Mouse (Mus musculus): ENCODE measurements at regions not wholly inside any gene's neighbourhood (a gene's known extent, or its start where the extent isn't known, plus 50 kb on each side); places are given as distances from the start of the nearest gene placed in this dataset.

GRCm38 (mm10) chr5:41563441-41563840 lies 144.5 kb downstream of the Rab28 start:
- Histone ChIP-seq H3K4me3 (no peak overlapping the region), H3K36me3 (no peaks in the 10 kb centered on the region), H3K27me3 (replicated peaks) (no peaks in the 10 kb centered on the region), H3K9ac (no peak overlapping the region), H3K4me1 (no peaks in the 10 kb centered on the region), H3K9me3 (no peaks in the 10 kb centered on the region), H3K27ac (no peak overlapping the region), H3K4me2 (replicated peaks) (no peak overlapping the region)
- 83% methylated on average over 4 of the region's 4 CpGs for WGBS
- ATAC-seq (ENCODE audit: low FRiP score, low read depth), result no peak

- Histone ChIP-seq H3K4me2 (replicated peaks) (no peak overlapping the region), H3K27me3 (replicated peaks) (no peaks in the 10 kb centered on the region), H3K4me1 (no peaks in the 10 kb centered on the region), H3K36me3 (no peaks in the 10 kb centered on the region), H3K9ac (no peak overlapping the region), H3K4me3 (no peak overlapping the region), H3K9me3 (no peaks in the 10 kb centered on the region), H3K27ac (no peak overlapping the region)
- ATAC-seq (ENCODE audit: low FRiP score, low read depth), result no peak
- WGBS, result 79% methylated on average over 1 of the region's 1 CpGs
Observed at GRCm38 (mm10) chr5:41562299-41562698, 145.7 kb downstream of the Rab28 start.

- ATAC-seq (ENCODE audit: low FRiP score, low read depth), result no peak
- peak overlapping the region; percentile 34 for H3K4me2 ChIP-seq (replicated peaks)
- H3K4me3 ChIP-seq, result no peak overlapping the region
Observed at GRCm38 (mm10) chr5:41556700-41557309, 151.2 kb downstream of the Rab28 start.

GRCm38 (mm10) chr5:41554312-41554711 lies 153.6 kb downstream of the Rab28 start:
- ATAC-seq (ENCODE audit: low FRiP score, low read depth), result no peak

More at GRCm38 (mm10) chr5:41556700-41557309, 151.2 kb downstream of the Rab28 start:
- H3K27ac ChIP-seq, result no peak overlapping the region
- no peak overlapping the region for H3K9ac ChIP-seq
- 56% methylated on average over 24 of the region's 24 CpGs for WGBS
- H3K4me1 ChIP-seq, result no peaks in the 10 kb centered on the region
- no peaks in the 10 kb centered on the region for H3K9me3 ChIP-seq
- H3K27me3 ChIP-seq (replicated peaks), result no peaks in the 10 kb centered on the region
- H3K36me3 ChIP-seq, result no peaks in the 10 kb centered on the region

GRCm38 (mm10) chr5:41550063-41550462 lies 157.9 kb downstream of the Rab28 start:
- Histone ChIP-seq H3K4me2 (replicated peaks) (no peak overlapping the region), H3K36me3 (no peaks in the 10 kb centered on the region), H3K4me3 (no peak overlapping the region), H3K9ac (no peak overlapping the region), H3K4me1 (no peaks in the 10 kb centered on the region), H3K9me3 (no peaks in the 10 kb centered on the region), H3K27ac (no peak overlapping the region), H3K27me3 (replicated peaks) (no peaks in the 10 kb centered on the region)
- no peak for ATAC-seq (ENCODE audit: low FRiP score, low read depth)
- WGBS, result 75% methylated on average over 2 of the region's 2 CpGs

More at GRCm38 (mm10) chr5:41554312-41554711, 153.6 kb downstream of the Rab28 start:
- no peaks in the 10 kb centered on the region for H3K4me1 ChIP-seq
- no peaks in the 10 kb centered on the region for H3K36me3 ChIP-seq
- no peaks in the 10 kb centered on the region for H3K27me3 ChIP-seq (replicated peaks)
- H3K4me2 ChIP-seq (replicated peaks), result no peak overlapping the region
- no peaks in the 10 kb centered on the region for H3K9me3 ChIP-seq
- no peak overlapping the region for H3K9ac ChIP-seq
- 78% methylated on average over 3 of the region's 3 CpGs for WGBS
- no peak overlapping the region for H3K27ac ChIP-seq
- no peak overlapping the region for H3K4me3 ChIP-seq

GRCm38 (mm10) chr5:41546909-41547308 lies 161.0 kb downstream of the Rab28 start:
- Histone ChIP-seq H3K4me1 (no peaks in the 10 kb centered on the region), H3K36me3 (no peaks in the 10 kb centered on the region), H3K27me3 (replicated peaks) (no peaks in the 10 kb centered on the region), H3K27ac (no peak overlapping the region), H3K9me3 (no peaks in the 10 kb centered on the region), H3K4me3 (no peak overlapping the region), H3K9ac (no peak overlapping the region), H3K4me2 (replicated peaks) (no peak overlapping the region)
- no peak for ATAC-seq (ENCODE audit: low FRiP score, low read depth)
- 51% methylated on average over 4 of the region's 4 CpGs for WGBS

- 10% methylated on average over 1 of the region's 1 CpGs for WGBS
- ATAC-seq (ENCODE audit: low FRiP score, low read depth), result no peak
Observed at GRCm38 (mm10) chr5:41540789-41541188, 167.2 kb downstream of the Rab28 start.

GRCm38 (mm10) chr5:41534598-41534997 lies 173.4 kb downstream of the Rab28 start:
- H3K9ac ChIP-seq, result no peak overlapping the region
- 75% methylated on average over 2 of the region's 2 CpGs for WGBS
- H3K36me3 ChIP-seq, result no peaks in the 10 kb centered on the region
- H3K4me1 ChIP-seq, result no peaks in the 10 kb centered on the region
- H3K9me3 ChIP-seq, result no peaks in the 10 kb centered on the region
- no peak overlapping the region for H3K4me3 ChIP-seq
- no peak overlapping the region for H3K4me2 ChIP-seq (replicated peaks)
- H3K27ac ChIP-seq, result no peak overlapping the region
- no peaks in the 10 kb centered on the region for H3K27me3 ChIP-seq (replicated peaks)
- ATAC-seq (ENCODE audit: low FRiP score, low read depth), result no peak

More at GRCm38 (mm10) chr5:41540789-41541188, 167.2 kb downstream of the Rab28 start:
- Histone ChIP-seq H3K4me2 (replicated peaks) (no peak overlapping the region), H3K27me3 (replicated peaks) (no peaks in the 10 kb centered on the region), H3K27ac (no peak overlapping the region), H3K9ac (no peak overlapping the region), H3K4me1 (peaks cover 4% of the 10 kb centered on the region; the same call in 1 of the 2 replicates), H3K36me3 (no peaks in the 10 kb centered on the region), H3K9me3 (no peaks in the 10 kb centered on the region), H3K4me3 (no peak overlapping the region)
